Mouse (Mus musculus) mesoderm, embryonic 11.5 days (tissue): ENCODE measurements at regions not wholly inside any gene's neighbourhood (a gene's known extent, or its start where the extent isn't known, plus 50 kb on each side); places are given as distances from the start of the nearest gene placed in this dataset.

Source experiments
- DNase-seq: peaks from one replicate; pipeline ENCODE4 v3.0.0-alpha.2; 2012; ENCODE audit warnings: low read depth, low spot score

- no peak for DNase-seq
These were observed 51.1 kb upstream of the Adra1b start for GRCm38 (mm10) chr11:43952151-43952550.

DNA sequence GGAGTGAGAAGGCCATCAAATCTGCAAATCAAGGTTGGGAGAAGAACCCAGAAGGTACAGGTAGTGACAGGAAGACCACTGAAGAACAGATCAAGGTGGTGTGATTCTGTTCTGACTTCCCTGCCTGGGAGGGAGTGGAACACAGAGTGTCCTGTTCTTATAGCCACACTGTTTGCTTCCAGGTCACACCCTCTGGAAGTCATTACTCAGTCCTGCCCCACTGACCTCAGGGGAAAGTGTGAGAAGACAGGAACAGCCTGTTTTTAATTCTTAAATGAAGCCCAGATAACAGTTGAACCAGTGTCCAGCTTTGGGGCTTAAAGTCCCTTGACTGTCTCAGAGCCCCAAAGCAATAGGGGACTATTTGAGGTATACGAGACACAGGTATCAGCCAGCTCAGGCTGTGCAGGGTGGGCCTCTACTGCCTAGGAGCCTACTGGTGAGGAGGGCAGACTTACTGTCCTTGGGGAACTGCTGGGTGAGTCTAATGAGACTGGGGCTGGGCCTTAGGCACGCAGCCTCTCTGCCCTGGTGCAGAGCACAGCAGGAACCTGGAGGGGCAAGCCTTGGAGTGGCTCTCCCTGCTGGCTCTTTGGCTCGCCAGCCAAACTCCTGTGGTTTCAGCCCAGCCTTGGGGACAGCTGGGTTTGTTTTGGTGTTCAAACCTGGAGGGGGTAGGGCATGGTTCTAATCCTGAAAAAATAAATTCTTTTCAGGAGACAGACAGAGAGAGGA, 57.4 kb upstream of the Adra1b start:
- no peak for DNase-seq

- DNase-seq: no peak
These were observed 57.9 kb upstream of the Adra1b start for GRCm38 (mm10) chr11:43958976-43959315.

DNA sequence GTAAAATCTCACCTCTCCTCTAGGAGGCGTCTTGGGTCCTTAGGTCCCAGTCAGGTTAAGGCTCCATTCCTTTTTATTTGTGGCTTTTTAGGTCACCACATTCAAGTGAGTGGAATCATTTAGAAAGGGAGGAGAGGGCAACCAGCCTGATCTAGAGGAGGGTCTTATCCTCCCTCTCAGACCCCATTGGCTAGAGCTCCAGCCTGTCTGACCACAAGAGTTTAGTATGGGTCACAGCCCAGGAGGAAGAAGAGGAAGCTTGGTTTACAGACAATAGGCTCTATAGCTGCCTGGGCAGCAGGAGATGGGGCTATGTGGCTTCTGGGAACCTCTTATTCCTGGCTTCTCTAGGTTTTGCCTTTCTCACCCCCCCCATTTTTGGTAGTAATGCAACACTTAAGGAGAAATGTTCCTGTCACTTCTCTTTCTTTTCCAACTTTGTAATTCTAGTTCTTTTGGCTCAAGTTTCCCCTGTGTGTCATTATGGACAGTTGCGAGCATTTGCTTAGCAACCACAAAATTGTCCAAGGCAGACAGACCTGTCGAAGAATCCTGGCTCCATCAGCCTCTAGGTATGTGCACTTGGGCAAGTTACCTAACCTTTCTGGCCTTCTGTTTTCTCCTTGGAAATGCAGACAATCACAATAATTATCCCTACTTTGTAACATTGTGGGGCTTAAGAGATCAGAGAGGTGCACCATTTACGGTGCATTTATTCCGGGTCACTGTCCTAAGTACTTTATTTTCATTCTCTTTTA, 59.5 kb upstream of the Adra1b start:
- no peak for DNase-seq

- no peak for DNase-seq
These were observed 60.5 kb upstream of the Adra1b start for GRCm38 (mm10) chr11:43961398-43962070.

DNA sequence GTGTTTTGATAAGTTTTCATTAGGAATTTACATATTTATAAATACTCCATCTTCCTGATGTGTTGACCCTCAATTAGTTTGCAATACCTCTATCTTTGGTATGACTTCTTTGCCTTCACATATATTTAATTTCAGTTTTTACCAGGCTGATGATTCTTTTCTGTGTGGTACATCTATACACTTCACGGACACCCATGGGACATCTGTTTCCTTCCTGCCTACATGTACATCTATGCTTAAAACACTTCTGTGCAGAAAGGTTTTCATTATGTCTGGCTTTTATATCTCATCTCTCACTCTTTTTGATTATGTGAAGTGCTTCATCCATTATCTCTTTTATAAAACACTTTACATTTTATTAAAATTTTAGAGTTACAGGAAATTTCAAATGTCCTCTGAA, 66.8 kb upstream of the Adra1b start:
- no peak for DNase-seq

GRCm38 (mm10) chr11:43971886-43972285, 70.9 kb upstream of the Adra1b start:
- no peak for DNase-seq

DNA sequence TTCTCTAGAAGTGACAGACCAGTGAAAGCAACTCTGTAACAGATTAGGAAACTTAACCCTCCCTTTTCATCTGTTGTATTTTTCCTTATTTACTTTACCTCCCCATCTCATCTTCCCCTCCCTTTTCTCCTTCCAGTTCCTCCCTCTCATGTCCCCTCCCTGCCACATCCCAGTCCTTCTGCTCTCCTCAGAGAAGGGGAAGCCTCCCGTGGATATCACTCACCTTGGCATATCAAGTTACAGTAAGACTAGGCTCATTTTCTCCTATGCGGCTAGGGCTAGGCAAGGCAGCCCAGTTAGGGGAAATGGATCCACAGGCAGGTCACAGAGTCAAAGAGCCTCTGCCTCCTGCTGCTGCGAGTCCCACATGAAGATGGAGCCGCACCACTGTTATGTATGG, 75.0 kb upstream of the Adra1b start:
- DNase-seq: no peak

GRCm38 (mm10) chr11:43979406-43979805, 78.4 kb upstream of the Adra1b start:
- DNase-seq: no peak

DNA sequence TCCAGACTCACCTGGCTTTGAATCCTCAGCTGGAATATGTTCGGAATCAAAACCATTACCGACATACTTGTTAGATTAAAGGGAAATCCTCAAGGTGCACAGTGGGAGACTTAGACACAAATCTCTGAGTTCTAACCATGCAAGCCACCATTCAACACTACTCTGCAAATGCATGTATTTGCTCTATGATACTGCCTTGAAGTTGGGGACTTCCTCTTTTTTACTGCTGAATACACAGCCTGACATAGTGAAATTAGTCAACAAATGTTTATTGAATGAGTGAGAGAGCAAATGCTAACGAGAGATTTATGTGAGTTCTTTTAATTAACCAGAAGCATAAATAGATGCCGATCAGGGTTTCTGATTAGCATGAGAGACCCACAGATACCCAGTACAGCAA, 79.4 kb upstream of the Adra1b start:
- DNase-seq: no peak

DNA sequence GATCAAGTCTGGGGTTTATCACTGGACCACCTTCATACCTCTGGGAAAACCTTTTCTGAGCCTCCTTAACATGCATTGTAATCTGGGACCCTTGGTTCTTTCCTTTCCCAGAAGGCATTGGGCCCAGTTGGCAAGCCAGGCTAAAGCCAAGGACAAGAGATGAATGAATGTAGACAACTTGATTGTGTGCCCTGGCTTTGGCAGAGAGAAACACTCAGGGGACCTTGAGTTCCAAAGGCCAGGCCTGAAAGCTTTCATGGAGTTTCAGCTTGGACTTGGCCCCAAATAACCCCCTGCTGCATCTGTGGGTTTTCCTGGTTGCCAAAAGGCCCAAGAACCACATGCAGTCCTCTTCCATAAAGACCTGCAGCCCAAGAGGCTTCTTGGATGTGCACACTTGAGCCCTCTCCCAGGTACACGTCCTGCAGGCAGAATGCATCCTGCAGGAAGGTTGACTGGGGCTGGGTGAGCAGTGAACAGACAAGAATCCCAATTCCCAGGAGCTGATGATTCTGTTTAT, 89.0 kb upstream of the Adra1b start:
- DNase-seq: no peak

DNA sequence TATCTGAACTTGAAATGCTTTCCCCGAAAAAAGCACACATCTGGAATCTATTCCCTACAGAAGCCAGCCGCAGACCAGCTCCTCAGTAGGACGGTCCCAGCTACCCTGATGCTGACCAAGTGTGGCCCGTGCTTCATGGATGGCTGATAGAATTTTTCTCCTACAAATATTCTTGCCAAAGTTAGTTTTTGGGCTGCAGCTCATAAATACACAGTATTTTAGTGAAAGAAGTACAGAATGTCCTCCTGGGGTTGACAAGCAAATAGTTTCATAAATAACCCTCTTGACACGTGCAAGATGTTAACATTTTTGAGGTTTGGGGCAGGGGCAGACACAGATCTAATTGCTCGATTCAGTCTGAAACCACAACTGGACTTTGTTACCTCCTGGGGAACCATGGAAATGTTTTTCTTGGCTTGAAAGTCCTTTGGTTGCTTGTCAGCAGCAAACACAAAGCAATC, 91.0 kb upstream of the Adra1b start:
- DNase-seq: peak; percentile 30

DNA sequence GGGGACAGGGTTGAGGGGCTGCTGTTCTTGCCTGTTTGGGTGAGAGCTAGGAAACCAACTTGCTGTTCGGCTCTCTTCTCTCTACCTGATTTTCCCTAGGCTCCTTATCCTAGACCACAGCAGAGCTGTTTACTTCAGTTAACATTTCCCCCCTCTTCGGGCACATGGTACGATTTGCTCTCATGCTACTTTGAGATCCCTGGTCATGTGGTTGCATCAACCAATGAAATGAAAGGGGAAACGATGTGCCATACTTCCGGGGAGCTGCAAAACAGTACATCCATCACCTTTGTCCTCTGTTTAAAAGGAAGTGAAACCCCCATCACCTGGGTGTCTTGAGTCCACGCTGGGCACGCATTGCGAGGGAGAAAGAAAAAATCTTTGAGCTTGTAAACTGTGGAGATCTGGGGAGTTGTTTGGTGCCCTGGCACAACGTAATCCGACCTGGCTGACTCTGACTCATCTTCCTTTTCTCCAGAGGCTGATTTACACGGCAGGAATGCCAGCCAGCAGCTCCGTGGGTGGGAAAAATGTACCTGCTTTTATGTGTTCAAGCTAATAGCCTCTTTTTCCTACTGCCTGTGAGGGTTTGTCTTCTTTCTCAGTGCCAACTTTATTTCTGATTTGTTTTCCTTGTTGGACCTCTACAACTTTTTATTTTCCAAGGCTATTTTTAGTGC, 97.2 kb upstream of the Adra1b start:
- no peak for DNase-seq

- DNase-seq: no peak
These were observed 99.0 kb upstream of the Adra1b start for GRCm38 (mm10) chr11:44000056-44000455.

GRCm38 (mm10) chr11:44001843-44002589, 101.0 kb upstream of the Adra1b start:
- DNase-seq: no peak

GRCm38 (mm10) chr11:44002716-44003522, 101.9 kb upstream of the Adra1b start:
- peak; percentile 16 for DNase-seq

DNA sequence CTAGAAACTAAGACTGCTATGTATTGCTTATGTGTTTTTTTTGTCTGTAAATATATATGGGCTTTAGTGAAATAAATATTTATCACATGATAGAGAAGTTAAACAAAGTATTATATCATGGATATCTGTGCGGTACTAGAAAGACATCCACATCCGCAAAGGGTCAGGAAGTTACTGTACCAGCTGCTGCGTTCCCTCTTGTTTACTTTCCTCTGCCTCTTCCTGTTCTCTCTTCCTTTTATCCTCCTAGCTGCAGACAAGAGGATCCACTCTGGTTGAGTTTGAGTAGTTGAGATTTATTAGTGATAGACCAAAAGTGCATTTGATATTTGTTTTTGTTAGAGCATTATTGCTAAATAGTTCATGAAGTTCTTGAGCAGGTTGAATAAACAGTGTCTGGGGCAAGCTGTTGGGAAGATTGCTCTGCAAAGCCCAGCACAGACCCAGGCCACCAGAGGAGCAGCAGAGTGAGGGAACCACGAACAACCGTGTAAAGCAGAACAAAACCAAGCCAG, 106.6 kb upstream of the Adra1b start:
- no peak for DNase-seq

DNA sequence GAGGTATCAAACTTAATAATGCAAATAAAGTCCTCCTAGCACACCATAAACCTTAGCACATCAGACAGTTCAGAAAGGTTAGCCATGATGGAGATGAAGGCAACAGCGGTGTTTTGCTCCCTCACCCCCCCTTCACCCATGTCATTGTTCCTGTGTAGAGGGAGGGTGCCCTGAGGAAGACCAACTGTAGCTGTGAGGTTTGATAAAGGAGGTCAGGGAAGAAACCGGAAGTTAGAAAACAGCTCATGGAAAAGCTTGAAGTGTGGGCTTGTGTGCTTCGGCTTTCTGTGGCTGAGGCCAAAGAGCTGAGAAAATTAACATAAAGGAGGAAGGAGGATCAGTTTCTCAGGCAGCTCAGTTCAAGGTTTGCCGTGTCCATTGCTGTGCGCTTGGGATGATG, 111.3 kb upstream of the Adra1b start:
- DNase-seq: no peak

- DNase-seq: no peak
These were observed 112.8 kb upstream of the Adra1b start for GRCm38 (mm10) chr11:44013841-44014240.

- no peak for DNase-seq
These were observed 120.6 kb upstream of the Adra1b start for GRCm38 (mm10) chr11:44021638-44022037.
